Mouse (Mus musculus) megakaryocyte, embryonic 14.5 days (primary cell): ENCODE data around the gene Bet1l.

Source experiments
- FLI1 ChIP-seq: IDR thresholded peaks from 2 replicates; pipeline ENCODE4 v1.6.1; 2012; ENCODE audit warnings: low read length, inconsistent platforms, mixed read lengths
- GATA1 ChIP-seq: IDR thresholded peaks from 3 replicates; pipeline ENCODE4 v1.6.1; 2012; ENCODE audit warnings: mixed read lengths, low read length, inconsistent platforms, borderline replicate concordance

DNA sequence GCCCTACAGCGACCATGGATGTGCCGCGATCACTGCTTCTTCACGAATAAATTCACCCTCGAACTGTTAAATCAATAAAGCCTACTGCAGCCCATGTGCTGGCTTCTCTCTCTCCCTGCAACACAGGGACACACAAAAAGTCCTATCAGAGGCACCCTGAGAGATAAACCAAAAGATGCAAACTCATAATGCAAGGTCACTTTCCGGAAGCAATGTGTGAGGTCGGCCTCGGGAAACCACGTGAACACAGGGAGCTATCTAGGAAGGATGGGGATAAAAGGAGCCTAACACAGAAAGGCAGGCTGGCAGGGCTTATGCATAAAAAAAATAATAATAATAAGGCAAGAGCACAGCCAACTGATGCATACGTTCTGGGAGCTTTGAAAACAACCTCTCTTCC lies 10.7 kb downstream of the Bet1l start:
- TF ChIP-seq GATA1 (no peak), FLI1 (no peak)
